17 mouse cellular contexts compared by ENCODE assay signal in genomic region chr7:141146043-141146595, GRCm38 (mm10). TPM values are rescaled to one million over a fixed set of nuclear protein-coding genes. Genes with fewer than 3 reads are reported as not detected.
DNase-seq lines count a peak whose midpoint lies in the region; ATAC-seq and TF ChIP-seq lines count a peak whose summit lies in the region.
"Had no signal": no experiment of that assay in that cellular context is flagged by ENCODE, and none has a peak within 500 bp of the region (broad histone marks: within the 10 kb centered on the region; RNA-seq: fewer than 3 reads in every experiment).

No protein-coding gene starts in this region.

- no peak overlapping the region for H3K27ac ChIP-seq in forebrain, embryonic 14.5 days (ENCODE audit: low read depth, low read length)
- H3K27ac ChIP-seq in forebrain, embryonic 13.5 days: no peak overlapping the region
- no peak overlapping the region for H3K27ac ChIP-seq in stomach, embryonic 15.5 days
- H3K27ac ChIP-seq in stomach, postnatal 0 days (replicated peaks): no peak overlapping the region
- peak overlapping the region; percentile 66 for H3K27ac ChIP-seq in liver, embryonic 11.5 days (ENCODE audit: low read depth, low read length)
- no peak overlapping the region for H3K27ac ChIP-seq in thymus, adult 2 months (ENCODE audit: control insufficient read depth, insufficient read depth, low read length)
- H3K27ac ChIP-seq: limb, embryonic 13.5 days; midbrain, embryonic 15.5 days had no signal

- H3K36me3 ChIP-seq in forebrain, embryonic 14.5 days (ENCODE audit: control insufficient read depth, insufficient read depth, low read length): peaks cover 16% of the 10 kb centered on the region
- peaks cover 42% of the 10 kb centered on the region for H3K36me3 ChIP-seq in forebrain, embryonic 13.5 days (ENCODE audit: poor library complexity, severe bottlenecking)
- H3K36me3 ChIP-seq in stomach, embryonic 15.5 days: peaks cover 3% of the 10 kb centered on the region
- no peaks in the 10 kb centered on the region for H3K36me3 ChIP-seq in stomach, postnatal 0 days (ENCODE audit: control insufficient read depth, insufficient read depth, low read length)
- H3K36me3 ChIP-seq in liver, embryonic 11.5 days (ENCODE audit: control insufficient read depth, insufficient read depth, low read length): peaks cover 38% of the 10 kb centered on the region
- H3K36me3 ChIP-seq in thymus, adult 2 months (ENCODE audit: control insufficient read depth, insufficient read depth, low read length): no peaks in the 10 kb centered on the region

- DNase-seq in forebrain, embryonic 14.5 days (ENCODE audit: low spot score): peak; percentile 53
- no peak for DNase-seq in stomach, postnatal 0 days (ENCODE audit: low spot score)
- no peak for DNase-seq in liver, embryonic 11.5 days (ENCODE audit: low spot score)
- no peak for DNase-seq in kidney, postnatal 25 days
- DNase-seq in urinary bladder, adult 2 months (ENCODE audit: low spot score): no peak
- DNase-seq in thymus, adult 2 months: no peak
- DNase-seq: adrenal gland, adult 2 months; gastrocnemius, postnatal 14 days; kidney, adult 8-10 months; lung, postnatal 14 days; right cerebral cortex, postnatal 14 days had no signal

- H3K9me3 ChIP-seq in forebrain, embryonic 14.5 days (replicated peaks; ENCODE audit: control insufficient read depth, low read length): no peaks in the 10 kb centered on the region
- H3K9me3 ChIP-seq in forebrain, embryonic 13.5 days (replicated peaks): no peaks in the 10 kb centered on the region
- no peaks in the 10 kb centered on the region for H3K9me3 ChIP-seq in stomach, embryonic 15.5 days
- H3K9me3 ChIP-seq in stomach, postnatal 0 days (ENCODE audit: control insufficient read depth, low read length): no peaks in the 10 kb centered on the region
- H3K9me3 ChIP-seq in liver, embryonic 11.5 days (ENCODE audit: control insufficient read depth, low read length): no peaks in the 10 kb centered on the region
- H3K9me3 ChIP-seq: limb, embryonic 13.5 days; midbrain, embryonic 15.5 days had no signal

- no peak overlapping the region for H3K4me2 ChIP-seq in forebrain, embryonic 14.5 days (ENCODE audit: low read length)
- no peak overlapping the region for H3K4me2 ChIP-seq in forebrain, embryonic 13.5 days
- no peak overlapping the region for H3K4me2 ChIP-seq in stomach, embryonic 15.5 days
- no peak overlapping the region for H3K4me2 ChIP-seq in stomach, postnatal 0 days (replicated peaks; ENCODE audit: low read depth)
- peak overlapping the region; percentile 18; the same call in 1 of the 2 replicates for H3K4me2 ChIP-seq in liver, embryonic 11.5 days
- H3K4me2 ChIP-seq: limb, embryonic 13.5 days; midbrain, embryonic 15.5 days had no signal

- TF ChIP-seq EP300 in stomach, postnatal 0 days (optimal IDR thresholded peaks at IDR 0.05): no peak

- H3K9ac ChIP-seq in forebrain, embryonic 14.5 days (ENCODE audit: low read length): no peak overlapping the region
- no peak overlapping the region for H3K9ac ChIP-seq in forebrain, embryonic 13.5 days
- H3K9ac ChIP-seq in stomach, embryonic 15.5 days: no peak overlapping the region
- H3K9ac ChIP-seq in stomach, postnatal 0 days (ENCODE audit: low read length): no peak overlapping the region
- H3K9ac ChIP-seq in liver, embryonic 11.5 days (ENCODE audit: low read depth, low read length): no peak overlapping the region
- H3K9ac ChIP-seq: limb, embryonic 13.5 days; midbrain, embryonic 15.5 days had no signal

- 90% methylated on average over 12 of the region's 12 CpGs for WGBS in forebrain, embryonic 14.5 days
- WGBS in forebrain, embryonic 13.5 days: 94% methylated on average over 12 of the region's 12 CpGs
- 92% methylated on average over 12 of the region's 12 CpGs for WGBS in stomach, embryonic 15.5 days
- 89% methylated on average over 12 of the region's 12 CpGs for WGBS in stomach, postnatal 0 days
- 86% methylated on average over 12 of the region's 12 CpGs for WGBS in liver, embryonic 11.5 days
- WGBS in thymus, adult 2 months: 97% methylated on average over 12 of the region's 12 CpGs

- no peak for TF ChIP-seq POLR2A in thymus, adult 2 months (IDR thresholded peaks at IDR 0.05; ENCODE audit: control insufficient read depth, extremely low read depth, insufficient read depth, low read length, poor library complexity)

- H3K4me3 ChIP-seq in forebrain, embryonic 14.5 days (ENCODE audit: low read depth, low read length): no peak overlapping the region
- H3K4me3 ChIP-seq in forebrain, embryonic 13.5 days: no peak overlapping the region
- H3K4me3 ChIP-seq in stomach, embryonic 15.5 days (replicated peaks): no peak overlapping the region
- no peak overlapping the region for H3K4me3 ChIP-seq in stomach, postnatal 0 days (ENCODE audit: low read depth, low read length)
- no peak overlapping the region for H3K4me3 ChIP-seq in liver, embryonic 11.5 days (ENCODE audit: low read depth, low read length)
- H3K4me3 ChIP-seq in thymus, adult 2 months (ENCODE audit: control insufficient read depth, insufficient read depth, low read length): no peak overlapping the region
- H3K4me3 ChIP-seq: limb, embryonic 13.5 days; midbrain, embryonic 15.5 days had no signal

- TF ChIP-seq CTCF in stomach, postnatal 0 days (IDR thresholded peaks at IDR 0.05; ENCODE audit: low read depth): no peak
- no peak for TF ChIP-seq CTCF in thymus, adult 2 months (IDR thresholded peaks at IDR 0.05; ENCODE audit: borderline replicate concordance, control insufficient read depth, extremely low read depth, insufficient read depth, low read length, poor library complexity)

- no peaks in the 10 kb centered on the region for H3K4me1 ChIP-seq in forebrain, embryonic 14.5 days (ENCODE audit: control insufficient read depth, insufficient read depth, low read length)
- no peaks in the 10 kb centered on the region for H3K4me1 ChIP-seq in forebrain, embryonic 13.5 days
- H3K4me1 ChIP-seq in stomach, embryonic 15.5 days: no peaks in the 10 kb centered on the region
- H3K4me1 ChIP-seq in stomach, postnatal 0 days (replicated peaks; ENCODE audit: control insufficient read depth, insufficient read depth): no peaks in the 10 kb centered on the region
- peaks cover 46% of the 10 kb centered on the region for H3K4me1 ChIP-seq in liver, embryonic 11.5 days (replicated peaks; ENCODE audit: control insufficient read depth, insufficient read depth, low read length)
- H3K4me1 ChIP-seq in thymus, adult 2 months (replicated peaks; ENCODE audit: control insufficient read depth, insufficient read depth, low read length): no peaks in the 10 kb centered on the region
- H3K4me1 ChIP-seq: limb, embryonic 13.5 days; midbrain, embryonic 15.5 days had no signal

- H3K27me3 ChIP-seq in forebrain, embryonic 14.5 days (replicated peaks; ENCODE audit: control insufficient read depth, insufficient read depth, low read length): no peaks in the 10 kb centered on the region
- H3K27me3 ChIP-seq in forebrain, embryonic 13.5 days: no peaks in the 10 kb centered on the region
- H3K27me3 ChIP-seq in stomach, embryonic 15.5 days (replicated peaks): no peaks in the 10 kb centered on the region
- no peaks in the 10 kb centered on the region for H3K27me3 ChIP-seq in stomach, postnatal 0 days (ENCODE audit: control insufficient read depth, insufficient read depth, low read length)
- no peaks in the 10 kb centered on the region for H3K27me3 ChIP-seq in liver, embryonic 11.5 days (replicated peaks; ENCODE audit: control insufficient read depth, insufficient read depth, low read length)
- no peaks in the 10 kb centered on the region for H3K27me3 ChIP-seq in thymus, adult 2 months (ENCODE audit: control insufficient read depth, insufficient read depth, low read length)
- H3K27me3 ChIP-seq: limb, embryonic 13.5 days; midbrain, embryonic 15.5 days had no signal

- ATAC-seq in forebrain, embryonic 14.5 days: peak; percentile 29; the same call in 1 of the 2 replicates
- no peak for ATAC-seq in forebrain, embryonic 13.5 days
- ATAC-seq in stomach, embryonic 15.5 days (ENCODE audit: insufficient read depth, low FRiP score, low read depth): peak; percentile 41; the same call in 1 of the 2 replicates
- no peak for ATAC-seq in stomach, postnatal 0 days (ENCODE audit: low FRiP score, low TSS enrichment)
- ATAC-seq in liver, embryonic 11.5 days (replicated peaks; ENCODE audit: low FRiP score): peak; percentile 82
- ATAC-seq: forebrain, embryonic 16.5 days; midbrain, embryonic 15.5 days had no signal

RNA-seq across cellular contexts. Expression of gene Ptdss2, which starts 23.9 kb away (rescaled TPM):
- polyA plus RNA-seq in forebrain, embryonic 14.5 days (2014; fragmentation: Nextera tagmentation; extraction: Ambion mirVana): 81.2 and 82.1 TPM in 2 replicates
- 61.1 and 69.5 TPM in 2 replicates for polyA plus RNA-seq in forebrain, embryonic 13.5 days (2015; fragmentation: Nextera tagmentation; extraction: Ambion mirVana)
- 58.6 and 60.7 TPM in 2 replicates for polyA plus RNA-seq in stomach, embryonic 15.5 days (2015; fragmentation: Nextera tagmentation; extraction: Ambion mirVana)
- 21.6 and 22.9 TPM in 2 replicates for polyA plus RNA-seq in stomach, postnatal 0 days (2015; fragmentation: Nextera tagmentation; extraction: Ambion mirVana)
- 134 and 147 TPM in 2 replicates for polyA plus RNA-seq in liver, embryonic 11.5 days (2014; fragmentation: Nextera tagmentation; extraction: Ambion mirVana)
- 25.6 and 27.7 TPM in 2 replicates for polyA plus RNA-seq in urinary bladder, adult 2 months (2012; rRNA removed)
- polyA plus RNA-seq in thymus, adult 2 months (2012; rRNA removed): 29.9 and 33.8 TPM in 2 replicates

RNA-seq across cellular contexts. Expression of gene Rnh1, which starts 26.5 kb away (rescaled TPM):
- 54.7 and 56.7 TPM in 2 replicates for polyA plus RNA-seq in forebrain, embryonic 14.5 days (2014; fragmentation: Nextera tagmentation; extraction: Ambion mirVana)
- polyA plus RNA-seq in forebrain, embryonic 13.5 days (2015; fragmentation: Nextera tagmentation; extraction: Ambion mirVana): 40.7 and 45.2 TPM in 2 replicates
- 206 and 215 TPM in 2 replicates for polyA plus RNA-seq in stomach, embryonic 15.5 days (2015; fragmentation: Nextera tagmentation; extraction: Ambion mirVana)
- 216 and 220 TPM in 2 replicates for polyA plus RNA-seq in stomach, postnatal 0 days (2015; fragmentation: Nextera tagmentation; extraction: Ambion mirVana)
- 91.2 and 93.7 TPM in 2 replicates for polyA plus RNA-seq in liver, embryonic 11.5 days (2014; fragmentation: Nextera tagmentation; extraction: Ambion mirVana)
- polyA plus RNA-seq in urinary bladder, adult 2 months (2012; rRNA removed): 126 and 135 TPM in 2 replicates
- 59.0 and 75.9 TPM in 2 replicates for polyA plus RNA-seq in thymus, adult 2 months (2012; rRNA removed)

RNA-seq across cellular contexts. Expression of gene Ano9, which starts 28.5 kb away (rescaled TPM):
- polyA plus RNA-seq in forebrain, embryonic 14.5 days (2014; fragmentation: Nextera tagmentation; extraction: Ambion mirVana): 0.10 TPM in 1 of 2 replicates, not detected in the other
- polyA plus RNA-seq in forebrain, embryonic 13.5 days (2015; fragmentation: Nextera tagmentation; extraction: Ambion mirVana): 0.13 TPM in 1 of 2 replicates, not detected in the other
- polyA plus RNA-seq in stomach, embryonic 15.5 days (2015; fragmentation: Nextera tagmentation; extraction: Ambion mirVana): 16.2 and 20.5 TPM in 2 replicates
- 17.9 and 20.4 TPM in 2 replicates for polyA plus RNA-seq in stomach, postnatal 0 days (2015; fragmentation: Nextera tagmentation; extraction: Ambion mirVana)
- 0.09 and 0.41 TPM in 2 replicates for polyA plus RNA-seq in liver, embryonic 11.5 days (2014; fragmentation: Nextera tagmentation; extraction: Ambion mirVana)
- 7.5 and 13.7 TPM in 2 replicates for polyA plus RNA-seq in urinary bladder, adult 2 months (2012; rRNA removed)
- 1.5 and 2.9 TPM in 2 replicates for polyA plus RNA-seq in thymus, adult 2 months (2012; rRNA removed)
- polyA plus RNA-seq: cortical plate, adult 2 months had no signal

RNA-seq across cellular contexts. Expression of gene Sigirr, which starts 45.7 kb away (rescaled TPM):
- polyA plus RNA-seq in forebrain, embryonic 14.5 days (2014; fragmentation: Nextera tagmentation; extraction: Ambion mirVana): 2.4 and 2.5 TPM in 2 replicates
- 1.5 and 1.7 TPM in 2 replicates for polyA plus RNA-seq in forebrain, embryonic 13.5 days (2015; fragmentation: Nextera tagmentation; extraction: Ambion mirVana)
- polyA plus RNA-seq in stomach, embryonic 15.5 days (2015; fragmentation: Nextera tagmentation; extraction: Ambion mirVana): 13.1 and 15.1 TPM in 2 replicates
- 12.6 and 14.0 TPM in 2 replicates for polyA plus RNA-seq in stomach, postnatal 0 days (2015; fragmentation: Nextera tagmentation; extraction: Ambion mirVana)
- 21.4 and 23.5 TPM in 2 replicates for polyA plus RNA-seq in liver, embryonic 11.5 days (2014; fragmentation: Nextera tagmentation; extraction: Ambion mirVana)
- polyA plus RNA-seq in urinary bladder, adult 2 months (2012; rRNA removed): 13.8 and 15.0 TPM in 2 replicates
- polyA plus RNA-seq in thymus, adult 2 months (2012; rRNA removed): 62.4 and 67.3 TPM in 2 replicates

RNA-seq across cellular contexts. Expression of gene Hras, which starts 47.7 kb away (rescaled TPM):
- polyA plus RNA-seq in forebrain, embryonic 14.5 days (2014; fragmentation: Nextera tagmentation; extraction: Ambion mirVana): 70.2 and 96.3 TPM in 2 replicates
- polyA plus RNA-seq in forebrain, embryonic 13.5 days (2015; fragmentation: Nextera tagmentation; extraction: Ambion mirVana): 67.2 and 73.9 TPM in 2 replicates
- polyA plus RNA-seq in stomach, embryonic 15.5 days (2015; fragmentation: Nextera tagmentation; extraction: Ambion mirVana): 113 and 123 TPM in 2 replicates
- 118 and 125 TPM in 2 replicates for polyA plus RNA-seq in stomach, postnatal 0 days (2015; fragmentation: Nextera tagmentation; extraction: Ambion mirVana)
- 112 and 118 TPM in 2 replicates for polyA plus RNA-seq in liver, embryonic 11.5 days (2014; fragmentation: Nextera tagmentation; extraction: Ambion mirVana)
- 114 and 129 TPM in 2 replicates for polyA plus RNA-seq in urinary bladder, adult 2 months (2012; rRNA removed)
- polyA plus RNA-seq in thymus, adult 2 months (2012; rRNA removed): 65.6 and 77.9 TPM in 2 replicates

Comparison
In these comparisons a context has a peak if more than half of its experiments do, and no peak if none do; other contexts are left out.
1. ATAC-seq: peak in forebrain, embryonic 14.5 days (single experiment), stomach, embryonic 15.5 days (single experiment) and liver, embryonic 11.5 days (single experiment); none in forebrain, embryonic 13.5 days (single experiment) and stomach, postnatal 0 days (single experiment).